Mouse (Mus musculus) bone marrow macrophage, adult 2 months (primary cell): ENCODE measurements around the gene Cys1. TPM values are rescaled to one million over a fixed set of nuclear protein-coding genes. Genes with fewer than 3 reads are reported as not detected.

Experiments used
- H3K27ac ChIP-seq: 2 replicates; pipeline ENCODE4 v1.5.1; 2012; ENCODE audit warnings: low read depth, low read length; ENCODE audit not compliant: insufficient read depth
- H3K4me1 ChIP-seq: 2 replicates; pipeline ENCODE4 v1.6.1; 2012; ENCODE audit warnings: low read length; ENCODE audit not compliant: control insufficient read depth, insufficient read depth
- H3K4me3 ChIP-seq: 2 replicates; pipeline ENCODE4 v1.5.1; 2012; ENCODE audit warnings: mild to moderate bottlenecking, low read length, moderate library complexity; ENCODE audit not compliant: insufficient read depth
- CTCF ChIP-seq: IDR thresholded peaks from 2 replicates; pipeline ENCODE4 v1.5.1; 2012; ENCODE audit warnings: low read depth, mild to moderate bottlenecking, low read length, moderate library complexity
- POLR2A ChIP-seq: IDR thresholded peaks from 2 replicates; pipeline ENCODE4 v1.6.1; 2012; ENCODE audit warnings: mild to moderate bottlenecking, low read depth, low read length, borderline replicate concordance
- polyA plus RNA-seq: library from polyadenylated mRNA; stranded (reverse); fragments of >200 nt; gene quantifications from 2 replicates; pipeline ENCODE4 v1.2.4, GENCODE M21; 2012; ENCODE audit not compliant: missing spikeins, insufficient read depth, insufficient read length

Cys1 gene
- polyA plus RNA-seq, 1 experiment = not detected

GRCm38 (mm10) chr12:24698514-24698913 lies 16.9 kb upstream of the Cys1 start:
- H3K27ac ChIP-seq = no peak overlapping the region
- H3K4me3 ChIP-seq = no peak overlapping the region
- TF ChIP-seq CTCF = no peak
- TF ChIP-seq POLR2A = no peak
- no peaks in the 10 kb centered on the region for H3K4me1 ChIP-seq

DNA sequence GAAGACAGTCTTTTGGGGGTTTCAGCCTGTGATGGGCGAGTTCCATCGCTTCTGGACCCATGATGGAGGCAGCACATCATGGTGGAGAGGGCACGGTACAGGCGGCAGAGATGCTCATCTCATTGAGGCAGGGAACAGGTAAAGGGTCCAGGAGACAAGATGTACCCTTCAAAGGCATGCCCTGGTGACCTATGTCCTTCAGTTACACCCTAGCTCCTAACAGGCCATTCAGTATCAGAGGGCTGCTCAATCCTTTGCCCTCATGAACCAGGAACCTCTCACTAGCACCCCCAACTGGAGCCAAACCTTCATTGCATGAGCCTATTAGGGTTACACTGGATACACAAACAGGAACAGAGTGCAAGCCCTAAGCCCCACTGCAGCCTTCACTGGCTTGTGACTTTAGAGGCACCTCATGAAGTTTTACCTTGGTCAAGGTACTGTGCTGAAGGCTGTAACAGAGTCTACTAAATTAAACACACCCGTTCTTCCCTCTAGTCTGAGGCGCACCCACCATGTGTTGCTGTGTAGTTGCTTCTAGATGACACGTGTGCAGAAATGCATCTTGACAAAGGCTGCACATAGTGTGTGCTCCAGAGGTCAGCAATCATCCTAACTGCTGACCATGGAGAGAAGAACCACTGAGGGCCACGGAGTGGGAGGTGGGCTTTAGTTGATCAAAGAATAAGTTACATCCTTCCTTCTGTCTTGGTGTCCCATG lies 16.0 kb upstream of the Cys1 start:
- no peak for TF ChIP-seq CTCF
- TF ChIP-seq POLR2A = no peak
- Histone ChIP-seq H3K4me3 (no peak overlapping the region), H3K4me1 (no peaks in the 10 kb centered on the region), H3K27ac (no peak overlapping the region)

DNA sequence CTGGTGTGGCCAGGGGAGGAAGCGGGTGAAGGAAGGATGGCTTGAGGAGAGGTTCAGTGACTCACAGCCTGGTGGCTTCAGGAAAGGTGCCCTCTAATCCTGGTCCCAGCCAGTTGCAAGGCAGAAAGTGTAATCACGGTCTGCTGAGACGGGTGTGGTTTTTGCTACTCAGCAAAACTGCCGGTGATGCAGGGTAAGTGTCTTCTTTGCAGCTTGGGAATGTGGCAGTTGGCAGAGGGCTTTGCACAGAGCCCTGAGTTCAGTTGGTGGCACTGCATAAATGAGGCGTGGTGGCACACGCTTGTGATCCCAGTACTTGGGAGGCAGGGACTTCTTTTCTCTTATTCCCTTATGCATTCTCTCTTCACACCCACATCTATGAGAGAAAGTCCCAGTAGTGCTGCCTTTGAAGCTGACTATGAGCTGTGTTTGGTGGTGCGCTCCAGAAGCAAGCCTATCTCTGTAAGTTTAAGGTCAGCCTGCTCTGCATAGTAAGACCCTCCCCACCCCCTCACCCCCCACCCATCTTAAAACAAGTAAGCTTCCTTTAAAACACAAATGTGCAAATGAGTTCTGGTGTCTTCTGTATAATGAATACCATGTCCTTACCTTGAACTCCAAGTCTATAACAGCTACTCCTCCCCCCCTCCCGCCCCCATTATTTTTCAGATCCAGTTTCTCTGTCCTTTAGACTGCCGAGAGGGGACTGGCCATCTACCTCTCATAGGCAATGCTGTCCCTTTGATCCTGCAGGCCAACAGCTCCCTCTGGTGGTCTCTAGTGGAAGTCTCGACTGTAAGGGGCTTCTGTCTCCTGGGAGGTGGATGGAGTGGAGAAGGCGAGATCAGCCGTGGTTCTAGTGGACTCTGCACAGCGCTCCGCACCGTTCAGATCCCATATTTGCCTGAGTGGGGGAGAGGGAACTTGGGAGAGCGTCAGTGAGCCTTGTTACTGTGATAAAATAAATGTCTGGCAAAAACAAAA lies 15.2 kb upstream of the Cys1 start:
- peak; percentile 87 for TF ChIP-seq CTCF
- no peak for TF ChIP-seq POLR2A
- H3K4me1 ChIP-seq = no peaks in the 10 kb centered on the region
- H3K27ac ChIP-seq = no peak overlapping the region
- H3K4me3 ChIP-seq = no peak overlapping the region

DNA sequence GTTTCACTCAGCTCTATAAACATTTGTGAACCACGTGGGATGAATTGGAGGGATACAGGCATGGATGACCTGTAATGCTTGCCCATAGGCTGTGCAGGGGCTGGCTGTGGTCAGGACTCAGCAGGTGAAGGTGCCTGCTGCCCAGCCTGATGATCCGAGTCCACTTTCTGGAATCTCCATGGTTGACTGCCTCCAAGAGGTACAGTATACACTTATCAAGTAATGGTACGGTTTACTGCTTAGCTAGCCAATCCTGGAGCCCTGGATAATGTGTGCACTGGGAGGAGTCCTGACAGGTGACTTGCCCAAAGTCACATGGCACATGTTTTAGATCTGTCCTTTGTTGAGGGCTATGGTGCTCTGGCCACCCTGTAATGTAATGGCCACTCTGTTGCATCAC lies 8.7 kb upstream of the Cys1 start:
- H3K4me1 ChIP-seq = no peaks in the 10 kb centered on the region
- no peak overlapping the region for H3K27ac ChIP-seq
- TF ChIP-seq POLR2A (no peak), CTCF (no peak)
- H3K4me3 ChIP-seq = no peak overlapping the region

DNA sequence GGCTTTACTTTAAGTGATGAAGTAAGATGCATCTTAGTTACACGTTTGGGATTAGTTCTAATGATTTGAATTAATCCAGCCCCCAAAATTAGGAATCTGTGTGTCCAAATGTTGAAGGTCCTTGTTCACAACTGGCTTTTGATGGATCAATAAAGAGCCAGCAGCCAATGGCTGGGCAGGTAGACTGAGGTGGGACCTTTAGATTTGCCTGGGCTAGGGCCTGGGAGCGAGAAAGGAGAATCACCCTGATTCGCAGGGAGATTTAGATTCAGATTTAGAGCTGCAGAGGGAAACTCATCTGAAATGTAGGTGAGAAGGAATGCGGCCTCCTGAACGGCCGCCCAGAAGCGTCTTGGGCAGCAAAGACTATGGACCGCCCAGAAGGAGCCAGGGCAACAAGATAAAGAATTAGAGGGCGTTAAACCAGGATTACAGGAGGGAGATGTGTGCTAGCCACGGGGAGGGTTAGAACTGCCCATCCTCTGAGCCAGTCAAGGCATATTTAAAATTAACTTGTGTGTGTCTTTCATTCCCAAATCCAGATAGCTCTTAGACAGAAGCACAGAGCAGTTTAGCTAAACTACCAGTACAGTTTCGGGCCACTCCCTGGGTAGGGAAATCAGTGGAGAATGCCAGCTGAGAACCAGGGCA lies 5.2 kb upstream of the Cys1 start:
- Histone ChIP-seq H3K4me1 (no peaks in the 10 kb centered on the region), H3K27ac (no peak overlapping the region), H3K4me3 (no peak overlapping the region)
- TF ChIP-seq POLR2A = no peak
- no peak for TF ChIP-seq CTCF

DNA sequence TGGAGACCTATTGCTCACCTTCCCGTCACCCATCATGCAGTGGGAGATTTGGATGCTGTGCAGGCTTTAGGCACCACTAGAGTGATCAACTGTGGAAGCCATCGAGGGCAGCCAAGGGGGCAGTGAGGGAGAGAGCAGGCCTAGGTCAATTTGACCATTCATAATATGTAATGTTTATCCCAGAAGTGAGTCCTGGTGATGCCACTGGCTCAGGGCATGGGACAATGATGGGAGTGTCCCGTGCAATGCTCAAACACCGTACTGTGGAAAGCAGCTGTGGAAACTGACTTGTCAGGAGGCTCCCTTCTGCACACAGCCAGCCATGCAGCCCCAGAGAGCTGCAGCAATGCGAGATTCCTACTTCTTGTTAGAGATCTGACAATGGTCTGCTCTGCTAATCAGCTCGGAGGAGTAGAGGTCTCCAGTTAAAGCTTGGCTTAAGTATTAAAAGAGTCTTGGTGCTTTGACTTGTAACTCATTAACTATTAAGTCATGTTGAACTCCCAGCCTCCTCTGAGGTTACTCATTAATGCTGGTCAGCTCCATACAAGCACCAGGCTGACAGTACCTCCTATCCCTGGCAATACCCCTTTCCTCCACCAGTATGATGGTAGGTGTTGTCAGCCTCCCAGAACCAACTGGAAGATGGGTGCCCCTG lies 4.6 kb upstream of the Cys1 start:
- TF ChIP-seq CTCF (no peak), POLR2A (no peak)
- Histone ChIP-seq H3K4me1 (no peaks in the 10 kb centered on the region), H3K27ac (no peak overlapping the region), H3K4me3 (no peak overlapping the region)

DNA sequence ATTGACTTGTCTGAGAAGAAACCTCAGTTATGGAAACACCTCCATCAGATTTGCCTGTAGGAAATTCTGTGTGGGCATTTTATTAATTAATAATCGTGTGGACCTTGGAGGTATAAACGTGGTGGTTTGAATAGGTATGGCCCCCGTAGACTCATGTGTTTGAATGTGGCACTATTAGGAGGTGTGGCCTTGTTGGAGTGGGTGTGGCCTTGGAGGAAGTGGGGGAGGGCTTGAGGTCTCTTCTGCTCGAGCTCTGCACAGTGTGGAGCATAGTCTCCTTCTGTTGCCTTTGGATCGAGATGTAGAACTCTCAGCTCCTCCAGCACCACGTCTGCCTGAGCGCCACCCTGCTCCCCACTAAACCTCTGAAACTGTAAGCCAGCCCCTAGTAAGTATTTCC lies 1.8 kb upstream of the Cys1 start:
- H3K4me1 ChIP-seq = no peaks in the 10 kb centered on the region
- no peak for TF ChIP-seq CTCF
- TF ChIP-seq POLR2A = no peak
- H3K27ac ChIP-seq = no peak overlapping the region
- no peak overlapping the region for H3K4me3 ChIP-seq

- Histone ChIP-seq H3K4me3 (no peak overlapping the region), H3K4me1 (no peaks in the 10 kb centered on the region), H3K27ac (no peak overlapping the region)
- TF ChIP-seq CTCF (no peak), POLR2A (no peak)
These were observed 950 bp upstream of the Cys1 start for GRCm38 (mm10) chr12:24682563-24682962.
